Mouse (Mus musculus) neural tube, postnatal 0 days (tissue): ENCODE data around the gene Igsf8. TPM values are rescaled to one million over a fixed set of nuclear protein-coding genes. Genes with fewer than 3 reads are reported as not detected.

Experiments
- polyA plus RNA-seq: library from polyadenylated mRNA; unstranded; fragments of >200 nt; fragmentation: Nextera tagmentation; extraction: Ambion mirVana; gene quantifications from 2 replicates; pipeline ENCODE4 v1.2.1, GENCODE M21; 2015

The Igsf8 gene
- 101 and 117 TPM in 2 replicates for polyA plus RNA-seq

DNA sequence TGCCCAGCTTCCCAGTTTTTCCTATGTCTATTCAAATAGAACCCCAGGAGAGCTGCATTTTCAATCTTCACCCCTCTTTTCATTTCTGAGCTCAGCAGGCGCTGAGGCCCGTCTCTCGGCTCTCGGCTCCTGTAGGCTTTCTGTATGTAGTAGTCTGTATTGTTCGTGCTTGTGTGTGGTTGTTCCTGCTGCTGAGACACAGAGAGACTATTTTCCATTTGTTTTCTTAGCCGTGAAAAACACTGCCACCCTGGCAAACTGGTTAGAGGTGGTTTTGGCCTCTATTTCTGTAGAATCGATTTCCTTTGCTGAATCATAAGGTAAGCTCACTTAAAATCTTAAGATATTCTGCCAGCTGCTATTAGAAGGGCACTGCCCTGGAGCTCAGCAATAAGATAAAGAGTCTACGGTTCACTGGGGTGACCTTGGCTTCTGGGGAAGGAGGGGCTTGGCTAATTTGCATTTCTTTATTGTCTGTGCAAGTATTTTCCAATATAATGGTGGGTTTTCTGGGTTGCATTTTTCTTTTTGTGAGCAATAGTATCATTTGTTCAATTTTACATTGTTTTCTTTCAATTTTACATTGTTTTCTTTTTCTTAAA, at the start of gene Igsf8:
Gene Igsf8, plus strand, starts transcription at position 165 of the 602 bp plus-strand sequence.

DNA sequence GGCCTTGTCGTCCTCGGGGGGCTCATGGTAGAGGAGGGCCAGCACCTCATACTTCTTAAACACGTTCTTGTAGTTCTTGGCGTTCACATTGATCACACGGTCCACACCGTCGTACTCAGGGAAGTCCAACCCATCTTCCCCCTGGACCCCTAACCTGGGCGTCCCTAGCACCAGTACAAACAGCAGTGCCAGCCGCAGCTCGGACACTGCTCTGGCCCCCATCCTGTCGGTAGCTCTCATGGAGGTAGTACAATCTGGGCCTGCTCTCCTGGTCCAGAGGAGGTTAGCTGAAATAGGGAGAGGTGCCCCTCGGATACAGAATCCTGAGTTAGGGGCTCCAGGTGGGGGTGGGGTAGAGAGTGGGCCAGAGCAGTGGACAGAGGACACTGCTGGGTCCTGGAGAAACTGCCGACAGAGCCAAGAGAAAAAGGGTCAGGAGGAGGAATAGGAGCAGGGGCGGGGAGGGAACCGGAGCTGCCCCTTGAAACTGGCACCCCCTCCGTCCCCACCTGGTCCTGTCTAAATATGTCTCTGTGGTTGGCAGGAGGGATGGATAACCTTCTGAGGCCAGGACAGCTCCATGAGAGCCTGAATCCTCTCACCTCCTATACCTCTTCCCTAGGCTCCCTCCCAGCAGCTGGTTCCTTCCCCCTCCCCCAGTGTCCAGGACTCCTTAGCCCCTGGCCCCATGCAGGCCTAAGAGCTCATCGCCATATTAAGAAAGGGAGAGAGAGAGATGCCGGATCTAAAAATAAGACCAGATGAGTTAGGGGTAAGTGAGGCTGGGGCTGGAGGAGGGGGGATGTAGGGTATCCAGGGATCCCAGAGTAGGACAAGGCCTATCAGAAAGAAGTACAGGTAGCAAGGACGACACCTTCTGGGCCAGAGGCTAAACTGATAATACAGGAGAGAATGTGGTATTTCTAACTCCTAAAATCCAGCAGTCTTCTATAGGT, 41.7 kb upstream of the Igsf8 start, which contains the start of gene Casq1:
Gene Casq1, minus strand, starts transcription at position 418 of the 956 bp plus-strand sequence.

DNA sequence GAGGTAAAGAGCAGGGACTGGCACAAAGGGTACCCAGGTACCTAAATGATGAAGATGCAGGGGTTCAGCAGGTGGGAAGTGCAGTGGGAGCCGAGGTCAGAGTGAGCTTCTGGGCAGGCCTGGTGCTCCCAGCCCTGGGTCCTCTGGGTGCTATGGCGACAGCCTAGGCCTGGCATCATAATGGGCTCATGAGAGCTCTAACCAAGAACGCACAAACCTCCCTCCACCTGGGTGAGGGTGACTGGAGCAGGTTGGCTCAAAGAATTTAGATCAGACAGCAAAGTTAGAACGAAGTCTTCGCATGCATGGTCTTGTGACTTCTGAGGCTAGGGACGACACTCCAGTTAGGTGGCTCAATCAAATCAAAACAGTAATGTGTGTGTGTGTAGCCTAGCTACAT, 3.1 kb upstream of the Igsf8 start, which contains the start of gene Atp1a4:
Gene Atp1a4, minus strand, starts transcription at position 101 of the 400 bp plus-strand sequence.

DNA sequence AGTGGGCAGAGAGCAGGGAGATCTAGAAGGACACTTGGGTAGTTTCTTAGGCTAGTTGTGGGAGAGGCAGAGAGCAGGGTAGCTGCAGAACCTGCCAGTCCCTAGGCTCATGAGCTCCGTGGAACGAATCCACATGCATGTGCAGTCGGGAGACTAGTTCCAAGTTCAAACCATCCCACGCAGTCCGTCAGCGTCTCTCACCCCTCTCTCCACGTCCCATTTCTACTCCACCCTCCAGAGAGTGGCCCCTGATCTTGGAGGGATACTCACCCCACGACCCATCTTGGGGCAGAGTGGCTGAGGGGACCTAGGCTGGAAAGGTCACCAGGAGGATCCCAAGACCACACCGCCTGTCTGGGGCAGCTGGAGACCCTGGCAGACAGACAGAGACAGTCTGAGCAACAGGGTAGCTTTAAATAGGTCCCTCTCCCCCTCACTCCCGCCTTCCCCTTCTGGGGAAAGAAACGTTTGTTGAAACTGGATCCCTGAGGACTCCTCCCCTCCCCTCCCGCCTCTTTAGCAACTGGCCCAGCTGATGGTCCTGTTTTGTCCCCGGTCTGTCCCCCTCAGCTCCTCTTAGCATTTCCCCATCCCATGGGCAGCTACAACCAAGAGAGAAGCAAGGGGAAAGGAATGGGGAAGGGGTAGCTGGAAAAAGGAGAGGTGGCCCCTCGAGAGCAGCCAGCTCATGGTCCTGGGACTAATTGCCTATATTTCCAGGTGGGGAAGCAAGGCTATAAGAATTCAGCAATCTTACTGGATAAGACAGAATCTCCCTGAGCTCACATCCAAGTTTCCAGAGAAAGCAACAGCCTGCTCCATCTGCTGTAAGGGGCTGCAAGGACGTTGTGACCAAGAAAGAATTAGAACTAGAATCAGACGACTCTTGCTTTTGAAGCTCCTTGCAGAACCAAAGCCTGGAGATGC, 36.4 kb downstream of the Igsf8 start, which contains the start of gene Atp1a2:
Gene Atp1a2, minus strand, starts transcription at position 454 of the 927 bp plus-strand sequence.

DNA sequence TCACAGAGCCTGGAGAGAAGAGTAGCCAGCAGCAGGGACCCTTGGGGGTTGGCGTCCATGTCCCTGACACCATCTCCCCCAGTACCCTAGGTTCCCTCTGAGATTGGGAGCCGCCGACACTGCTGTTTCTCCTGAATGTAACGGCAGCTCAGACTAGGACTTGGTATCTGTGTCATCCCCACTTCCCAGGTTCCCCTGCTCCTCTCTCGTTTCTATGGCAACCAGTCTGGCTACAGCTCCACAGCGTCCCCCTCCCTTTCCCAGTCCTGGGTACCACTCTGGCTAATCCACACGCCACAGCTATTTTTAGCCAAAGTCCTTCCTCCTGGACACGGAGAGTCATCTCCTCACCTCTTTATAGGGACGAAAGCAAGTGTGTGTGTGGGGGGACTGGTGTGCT, 67.7 kb downstream of the Igsf8 start, which contains the start of gene Kcnj9:
Gene Kcnj9, minus strand, starts transcription at position 188 of the 400 bp plus-strand sequence.

DNA sequence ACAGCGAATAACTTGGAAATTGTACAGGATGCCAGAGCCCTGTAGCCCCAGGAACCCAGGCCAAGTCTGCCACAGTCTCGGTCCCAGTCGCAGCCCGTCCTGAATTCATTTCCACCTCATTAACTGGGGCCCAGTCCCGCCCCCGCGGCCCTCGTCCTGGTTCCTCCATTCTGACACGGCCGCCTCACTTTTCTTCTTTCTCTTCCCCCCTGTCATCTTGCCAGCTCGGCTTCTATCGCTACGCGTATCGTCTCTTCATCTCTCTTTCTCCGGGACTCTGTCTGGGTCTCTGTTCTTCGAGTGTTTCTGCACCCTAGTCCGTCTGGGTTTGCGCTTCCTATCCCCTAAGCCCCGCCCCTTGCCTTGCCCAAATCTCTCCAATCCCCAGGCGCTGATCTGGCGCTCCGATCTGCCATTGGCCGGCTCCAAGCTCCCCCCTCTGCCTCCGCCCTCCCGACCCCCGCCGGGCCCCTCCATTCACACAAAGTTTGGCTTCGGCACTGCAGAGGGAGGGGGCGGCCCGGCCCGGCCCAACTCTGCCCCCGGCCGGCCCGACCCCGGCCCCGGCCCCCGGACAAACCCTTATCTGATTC, 79.4 kb downstream of the Igsf8 start, which contains the start of gene Kcnj10:
Gene Kcnj10, plus strand, starts transcription at position 482 of the 593 bp plus-strand sequence.

Other genes with a start within 250 kb of the Igsf8 start
- gene Vangl2, start 233.2 kb upstream of the Igsf8 start, polyA plus RNA-seq: 33.8 and 37.6 TPM in 2 replicates
- gene Nhlh1, start 204.1 kb upstream of the Igsf8 start, polyA plus RNA-seq: 1.2 and 1.8 TPM in 2 replicates
- 110 and 122 TPM in 2 replicates for gene Copa, start 179.1 kb upstream of the Igsf8 start, polyA plus RNA-seq
- gene Ncstn, start 178.8 kb upstream of the Igsf8 start, polyA plus RNA-seq: 86.3 and 89.9 TPM in 2 replicates
- gene Pex19, start 134.9 kb upstream of the Igsf8 start, polyA plus RNA-seq: 135 and 145 TPM in 2 replicates
- gene Dcaf8, start 113.6 kb upstream of the Igsf8 start, polyA plus RNA-seq: 74.8 and 76.1 TPM in 2 replicates
- gene Pea15a, start 54.8 kb upstream of the Igsf8 start, polyA plus RNA-seq: 422 and 475 TPM in 2 replicates
- 1.4 and 1.8 TPM in 2 replicates for gene Casq1, start 41.8 kb upstream of the Igsf8 start, polyA plus RNA-seq
- 0.04 TPM in 1 of 2 replicates, not detected in the other for gene Atp1a4, start 3.2 kb upstream of the Igsf8 start, polyA plus RNA-seq
- 146 and 149 TPM in 2 replicates for gene Atp1a2, start 36.4 kb downstream of the Igsf8 start, polyA plus RNA-seq
- gene Kcnj9, start 67.7 kb downstream of the Igsf8 start, polyA plus RNA-seq: 4.0 and 5.0 TPM in 2 replicates
- 7.6 and 8.6 TPM in 2 replicates for gene Kcnj10, start 79.6 kb downstream of the Igsf8 start, polyA plus RNA-seq
- 3.2 and 3.4 TPM in 2 replicates for gene Pigm, start 114.9 kb downstream of the Igsf8 start, polyA plus RNA-seq
- 0.53 and 0.75 TPM in 2 replicates for gene Slamf9, start 213.7 kb downstream of the Igsf8 start, polyA plus RNA-seq
- gene Igsf9, start 220.1 kb downstream of the Igsf8 start, polyA plus RNA-seq: 10.1 and 13.0 TPM in 2 replicates
- 120 and 130 TPM in 2 replicates for gene Tagln2, start 238.4 kb downstream of the Igsf8 start, polyA plus RNA-seq